Mouse (Mus musculus) hindbrain, postnatal 0 days (tissue): Measurements from ENCODE around the gene Trim62. TPM values are rescaled to one million over a fixed set of nuclear protein-coding genes. Genes with fewer than 3 reads are reported as not detected.

Experiments
- ATAC-seq: fragments of 200-750 bp; cut with Nextera tagmentation; 2 replicates; pipeline ENCODE4 v1.8.0; 2017; ENCODE audit warnings: mild to moderate bottlenecking, moderate TSS enrichment, moderate library complexity
- DNase-seq: peaks from one replicate; pipeline ENCODE4 v3.0.0-alpha.2; 2015; ENCODE audit warnings: low spot score
- H3K27ac ChIP-seq: fragments of 300-500 bp; sonication (generic); 2 replicates; pipeline ENCODE4 v1.5.1; 2014; ENCODE audit warnings: mild to moderate bottlenecking
- H3K27me3 ChIP-seq: fragments of 300-500 bp; sonication (generic); 2 replicates; pipeline ENCODE4 v1.6.1; 2014; ENCODE audit warnings: low read length, mixed read lengths; ENCODE audit not compliant: insufficient read depth
- H3K36me3 ChIP-seq: fragments of 300-500 bp; sonication (generic); 2 replicates; pipeline ENCODE4 v1.6.1; 2014; ENCODE audit warnings: low read length, mixed read lengths; ENCODE audit not compliant: insufficient read depth
- H3K4me1 ChIP-seq: fragments of 300-500 bp; sonication (generic); 2 replicates; pipeline ENCODE4 v1.6.1; 2014; ENCODE audit warnings: antibody characterized with exemption, low read length, mixed read lengths; ENCODE audit not compliant: insufficient read depth
- H3K4me2 ChIP-seq: fragments of 300-500 bp; sonication (generic); 2 replicates; pipeline ENCODE4 v1.6.1; 2014; ENCODE audit warnings: low read depth, mild to moderate bottlenecking, low read length, moderate library complexity, mixed read lengths
- H3K4me3 ChIP-seq: fragments of 300-500 bp; sonication (generic); 2 replicates; pipeline ENCODE4 v1.5.1; 2014; ENCODE audit warnings: low read length
- H3K9ac ChIP-seq: fragments of 300-500 bp; sonication (generic); replicated peaks from 2 replicates; pipeline ENCODE4 v1.6.1; 2014; ENCODE audit warnings: mild to moderate bottlenecking, low read length, moderate library complexity, mixed read lengths
- H3K9me3 ChIP-seq: fragments of 300-500 bp; sonication (generic); 2 replicates; pipeline ENCODE4 v1.6.1; 2016; ENCODE audit warnings: low read length, mixed read lengths
- CTCF ChIP-seq: IDR thresholded peaks from 2 replicates; pipeline ENCODE4 v1.5.1; 2016; ENCODE audit warnings: antibody characterized with exemption, control low read depth, low read depth
- WGBS: fragments of 180-500 bp; shearing (Covaris S2); extraction: QIAGEN DNeasy Blood & Tissue Kit; methylation state at CpG from one replicate; pipeline ENCODE4 v1.1.7; 2014; 5-methylcytosine and 5-hydroxymethylcytosine counted together
- polyA plus RNA-seq: library from polyadenylated mRNA; unstranded; fragments of >200 nt; fragmentation: Nextera tagmentation; extraction: Ambion mirVana; gene quantifications from 2 replicates; pipeline ENCODE4 v1.2.1, GENCODE M21; 2015
- total RNA-seq: library from RNA; depleted of rRNA; stranded (reverse); fragments of >200 nt; gene quantifications from 2 replicates; pipeline ENCODE4 v1.2.3, GENCODE M21; 2014; rRNA removed

The Trim62 gene
- total and polyA plus RNA-seq, 2 experiments from 2014 or later = 27.9 to 30.8 TPM

DNA sequence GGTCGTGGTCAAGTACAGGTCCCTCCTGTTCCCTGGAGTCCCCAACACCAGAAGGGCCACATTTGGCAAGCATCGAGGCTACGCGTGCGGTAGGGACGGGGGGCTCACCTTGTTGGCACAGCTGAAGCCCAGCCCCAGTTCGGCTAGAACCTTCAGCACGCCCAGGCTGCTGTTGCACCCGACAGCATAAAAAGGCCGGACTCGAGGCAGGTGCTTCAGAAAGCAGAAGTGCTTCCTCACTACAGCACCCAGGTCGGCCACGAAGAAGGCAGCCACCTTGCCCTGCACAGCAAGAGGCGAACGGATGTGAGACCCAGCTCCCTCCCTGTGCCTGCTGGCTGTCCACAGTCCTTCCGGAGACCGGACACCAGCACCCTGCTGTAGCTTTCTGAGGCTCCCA lies 76.3 kb downstream of the Trim62 start:
- WGBS = 78% methylated on average over 17 of the region's 17 CpGs
- H3K4me3 ChIP-seq = no peak overlapping the region
- H3K27ac ChIP-seq = no peak overlapping the region
- ATAC-seq (no peak), DNase-seq (no peak)
- peaks cover 27% of the 10 kb centered on the region for H3K4me1 ChIP-seq
- TF ChIP-seq CTCF = no peak
- H3K9ac ChIP-seq = no peak overlapping the region
- H3K4me2 ChIP-seq = 0 out of 2 replicates have a peak overlapping the region, but pooled peaks have one; percentile 5
- no peaks in the 10 kb centered on the region for H3K9me3 ChIP-seq
- H3K36me3 ChIP-seq = no peaks in the 10 kb centered on the region
- H3K27me3 ChIP-seq = no peaks in the 10 kb centered on the region

Other genes with a start within 250 kb of the Trim62 start
- gene Phc2, start 228.9 kb upstream of the Trim62 start, total RNA-seq = 103 and 125 TPM in 2 replicates
- gene Phc2, start 228.9 kb upstream of the Trim62 start, polyA plus RNA-seq = 46.1 and 50.7 TPM in 2 replicates
- 0.47 and 1.1 TPM in 2 replicates for gene A3galt2, start 128.2 kb upstream of the Trim62 start, total RNA-seq
- gene A3galt2, start 128.2 kb upstream of the Trim62 start, polyA plus RNA-seq = 0.10 TPM in 2 replicates
- 25.6 and 35.7 TPM in 2 replicates for gene Zfp362, start 77.5 kb upstream of the Trim62 start, total RNA-seq
- gene Zfp362, start 77.5 kb upstream of the Trim62 start, polyA plus RNA-seq = 23.3 and 24.9 TPM in 2 replicates
- 32.7 and 35.0 TPM in 2 replicates for gene Azin2, start 78.9 kb downstream of the Trim62 start, total RNA-seq
- 32.9 and 33.0 TPM in 2 replicates for gene Azin2, start 78.9 kb downstream of the Trim62 start, polyA plus RNA-seq
- gene Ak2, start 108.4 kb downstream of the Trim62 start, total RNA-seq = 24.9 and 32.3 TPM in 2 replicates
- 78.5 and 82.9 TPM in 2 replicates for gene Ak2, start 108.4 kb downstream of the Trim62 start, polyA plus RNA-seq
- 141 and 156 TPM in 2 replicates for gene Rnf19b, start 174.7 kb downstream of the Trim62 start, total RNA-seq
- 29.9 and 31.8 TPM in 2 replicates for gene Rnf19b, start 174.7 kb downstream of the Trim62 start, polyA plus RNA-seq
- not detected in 2 replicates for gene Tmem54, start 222.0 kb downstream of the Trim62 start, total RNA-seq
- 0.19 and 0.39 TPM in 2 replicates for gene Tmem54, start 222.0 kb downstream of the Trim62 start, polyA plus RNA-seq
- 270 and 290 TPM in 2 replicates for gene Hpca, start 238.5 kb downstream of the Trim62 start, total RNA-seq
- 179 and 202 TPM in 2 replicates for gene Hpca, start 238.5 kb downstream of the Trim62 start, polyA plus RNA-seq